Mouse (Mus musculus) spleen, adult 2 months (tissue): ENCODE data around the gene Pts.

Experiments used
- CTCF ChIP-seq: fragments of 200-500 bp; IDR thresholded peaks from 2 replicates; pipeline ENCODE4 v1.5.1; 2011; ENCODE audit warnings: mild to moderate bottlenecking, inconsistent platforms; ENCODE audit not compliant: insufficient read depth, insufficient read length, insufficient replicate concordance; ENCODE audit errors: extremely low read depth
- POLR2A ChIP-seq: fragments of 200-500 bp; IDR thresholded peaks from 2 replicates; pipeline ENCODE4 v1.6.1; 2011; ENCODE audit warnings: low read depth, low read length, inconsistent platforms

- no peak for TF ChIP-seq CTCF
- no peak for TF ChIP-seq POLR2A
Observed at GRCm38 (mm10) chr9:50496151-50496505, 32.4 kb downstream of the Pts start.
